Mouse (Mus musculus) intestine, embryonic 14.5 days (tissue): Measurements from ENCODE around the gene Ezr. TPM values are rescaled to one million over a fixed set of nuclear protein-coding genes. Genes with fewer than 3 reads are reported as not detected.

Source experiments
- ATAC-seq: fragments of 200-750 bp; cut with Nextera tagmentation; replicated peaks from 2 replicates; pipeline ENCODE4 v1.8.0; 2017; ENCODE audit warnings: low read depth, moderate number of reproducible peaks, moderate TSS enrichment, moderate library complexity; ENCODE audit not compliant: low FRiP score, low TSS enrichment
- DNase-seq: peaks from one replicate; pipeline ENCODE4 v3.0.0-alpha.2; 2018; ENCODE audit warnings: low spot score
- H3K27ac ChIP-seq: fragments of 300-500 bp; sonication (generic); 2 replicates; pipeline ENCODE4 v1.5.1; 2014; ENCODE audit warnings: low read depth, mild to moderate bottlenecking, control low read depth
- H3K27me3 ChIP-seq: fragments of 300-500 bp; sonication (generic); replicated peaks from 2 replicates; pipeline ENCODE4 v1.6.1; 2014; ENCODE audit warnings: low read length, control low read depth; ENCODE audit not compliant: control insufficient read depth, insufficient read depth
- H3K36me3 ChIP-seq: fragments of 300-500 bp; sonication (generic); 2 replicates; pipeline ENCODE4 v1.6.1; 2014; ENCODE audit warnings: low read length, control low read depth; ENCODE audit not compliant: control insufficient read depth, insufficient read depth
- H3K4me1 ChIP-seq: fragments of 300-500 bp; sonication (generic); replicated peaks from 2 replicates; pipeline ENCODE4 v1.6.1; 2014; ENCODE audit warnings: low read length, control low read depth, mixed read lengths; ENCODE audit not compliant: control insufficient read depth, insufficient read depth
- H3K4me2 ChIP-seq: fragments of 300-500 bp; sonication (generic); 2 replicates; pipeline ENCODE4 v1.6.1; 2014; ENCODE audit warnings: low read length
- H3K4me3 ChIP-seq: fragments of 300-500 bp; sonication (generic); 2 replicates; pipeline ENCODE4 v1.5.1; 2014; ENCODE audit warnings: low read depth, low read length, control low read depth, mixed read lengths
- H3K9ac ChIP-seq: fragments of 300-500 bp; sonication (generic); 2 replicates; pipeline ENCODE4 v1.6.1; 2014; ENCODE audit warnings: mild to moderate bottlenecking, low read length
- H3K9me3 ChIP-seq: fragments of 300-500 bp; sonication (generic); 2 replicates; pipeline ENCODE4 v1.6.1; 2016; ENCODE audit warnings: low read length, control low read depth; ENCODE audit not compliant: control insufficient read depth
- WGBS: fragments of 180-500 bp; shearing (Covaris S2); extraction: QIAGEN DNeasy Blood & Tissue Kit; methylation state at CpG from one replicate; pipeline ENCODE4 v1.1.7; 2014; 5-methylcytosine and 5-hydroxymethylcytosine counted together
- polyA plus RNA-seq: library from polyadenylated mRNA; unstranded; fragments of >200 nt; fragmentation: Nextera tagmentation; extraction: Ambion mirVana; gene quantifications from 2 replicates; pipeline ENCODE4 v1.2.1, GENCODE M21; 2014

Gene Ezr
- polyA plus RNA-seq, 1 experiment from 2014 or later = 176 TPM

DNA sequence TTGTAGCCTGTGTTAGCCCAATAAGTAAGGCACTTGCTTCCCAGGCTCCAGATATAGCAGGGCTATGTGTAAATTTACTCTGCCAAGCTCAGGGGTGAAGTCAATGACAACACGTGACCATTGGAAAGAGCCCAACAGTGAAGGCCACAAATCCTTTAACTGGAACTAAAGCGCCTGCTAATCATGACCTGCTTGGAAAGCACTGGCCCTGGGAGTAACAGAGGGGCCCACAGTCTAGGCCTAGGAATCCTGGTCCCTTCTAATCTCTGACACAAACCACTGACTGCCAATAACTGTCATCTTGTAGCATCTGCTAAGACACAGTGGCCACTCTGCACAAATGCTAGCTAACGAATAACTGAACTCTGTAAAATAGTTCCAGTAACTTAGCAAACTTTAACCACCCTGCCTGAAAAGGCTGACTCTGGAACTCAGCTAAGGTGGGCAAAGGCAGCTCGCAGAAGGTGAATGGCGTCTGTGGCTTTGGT, 14.2 kb downstream of the Ezr start:
- Histone ChIP-seq H3K4me3 (no peak overlapping the region), H3K9ac (no peak overlapping the region), H3K9me3 (no peaks in the 10 kb centered on the region), H3K27ac (no peak overlapping the region), H3K27me3 (no peaks in the 10 kb centered on the region), H3K4me2 (no peak overlapping the region), H3K36me3 (no peaks in the 10 kb centered on the region), H3K4me1 (peaks cover 15% of the 10 kb centered on the region)
- WGBS = 75% methylated on average over 5 of the region's 5 CpGs
- no peak for DNase-seq
- no peak for ATAC-seq

DNA sequence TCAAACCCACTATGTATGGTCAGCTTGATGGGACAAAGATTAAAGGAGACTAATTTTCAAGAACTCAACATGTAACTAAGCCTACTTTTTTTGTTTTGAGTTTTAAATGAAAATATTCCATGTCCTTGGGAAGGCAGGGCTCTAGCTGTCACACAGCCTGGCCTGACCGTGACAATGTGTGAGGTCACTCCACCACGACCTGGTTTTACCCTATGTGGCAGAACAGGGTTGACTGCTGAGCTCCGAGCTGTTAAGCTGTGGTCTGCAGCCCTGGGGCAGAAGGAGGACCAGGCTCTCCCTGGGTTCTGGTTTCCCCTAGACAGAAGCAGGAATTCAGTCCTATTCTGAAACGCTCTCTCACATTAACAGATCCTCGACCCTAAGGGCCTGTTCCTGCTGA, 14.8 kb downstream of the Ezr start:
- H3K27me3 ChIP-seq = no peaks in the 10 kb centered on the region
- no peak overlapping the region for H3K4me3 ChIP-seq
- no peak overlapping the region for H3K9ac ChIP-seq
- no peak overlapping the region for H3K4me2 ChIP-seq
- no peak for DNase-seq
- peaks cover 15% of the 10 kb centered on the region for H3K4me1 ChIP-seq
- no peak overlapping the region for H3K27ac ChIP-seq
- ATAC-seq = no peak
- 48% methylated on average over 5 of the region's 5 CpGs for WGBS
- H3K9me3 ChIP-seq = no peaks in the 10 kb centered on the region
- H3K36me3 ChIP-seq = no peaks in the 10 kb centered on the region

DNA sequence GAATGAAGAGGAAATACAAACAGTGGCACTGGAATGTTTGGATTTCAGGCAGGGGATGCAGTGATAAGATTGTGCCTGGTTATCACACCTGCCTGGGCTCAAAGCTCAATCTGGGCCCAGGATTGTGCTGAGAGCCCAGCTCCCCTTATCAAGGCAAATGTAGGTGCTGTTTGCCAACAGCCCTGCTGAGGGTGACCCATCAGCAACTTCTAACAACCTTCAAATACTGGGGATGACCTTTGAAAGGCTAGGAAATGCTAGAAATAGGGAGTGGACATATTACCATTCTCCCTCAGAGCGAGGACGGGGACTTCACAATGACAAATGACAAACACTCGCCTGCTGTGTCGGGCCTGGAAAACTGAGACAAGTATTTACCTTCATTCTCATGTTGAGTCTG, 15.8 kb downstream of the Ezr start:
- no peaks in the 10 kb centered on the region for H3K27me3 ChIP-seq
- H3K27ac ChIP-seq = peak overlapping the region; percentile 47; the same call in 1 of the 2 replicates
- H3K9me3 ChIP-seq = no peaks in the 10 kb centered on the region
- no peak overlapping the region for H3K4me3 ChIP-seq
- ATAC-seq (no peak), DNase-seq (no peak)
- no peak overlapping the region for H3K4me2 ChIP-seq
- 55% methylated on average over 4 of the region's 4 CpGs for WGBS
- H3K9ac ChIP-seq = no peak overlapping the region
- no peaks in the 10 kb centered on the region for H3K36me3 ChIP-seq
- H3K4me1 ChIP-seq = peaks cover 15% of the 10 kb centered on the region

DNA sequence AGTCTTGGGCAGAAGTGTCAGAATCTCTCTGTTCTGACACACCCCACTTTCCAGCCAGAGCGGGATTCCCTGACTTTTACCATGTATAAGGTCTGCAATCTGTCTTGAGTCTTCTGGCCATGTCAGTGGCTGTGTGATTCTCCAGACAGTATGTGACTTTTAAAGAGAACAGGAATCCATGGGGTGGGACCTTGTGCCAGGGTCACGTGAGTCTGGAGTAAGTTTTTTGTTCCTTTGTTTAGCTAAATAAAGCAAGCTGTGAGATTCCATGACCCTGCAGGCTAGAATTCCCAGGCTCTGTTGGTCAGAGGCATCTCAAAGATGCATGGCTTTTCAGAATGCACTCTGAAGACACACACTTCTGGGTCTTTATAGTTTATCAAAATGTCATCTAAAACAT, 16.7 kb downstream of the Ezr start:
- H3K36me3 ChIP-seq = no peaks in the 10 kb centered on the region
- H3K9ac ChIP-seq = no peak overlapping the region
- no peak overlapping the region; the same call in 1 of the 2 replicates for H3K27ac ChIP-seq
- ATAC-seq (no peak), DNase-seq (no peak)
- no peaks in the 10 kb centered on the region for H3K27me3 ChIP-seq
- 25% methylated on average over 2 of the region's 2 CpGs for WGBS
- H3K9me3 ChIP-seq = no peaks in the 10 kb centered on the region
- peaks cover 15% of the 10 kb centered on the region for H3K4me1 ChIP-seq
- no peak overlapping the region for H3K4me3 ChIP-seq
- no peak overlapping the region for H3K4me2 ChIP-seq

DNA sequence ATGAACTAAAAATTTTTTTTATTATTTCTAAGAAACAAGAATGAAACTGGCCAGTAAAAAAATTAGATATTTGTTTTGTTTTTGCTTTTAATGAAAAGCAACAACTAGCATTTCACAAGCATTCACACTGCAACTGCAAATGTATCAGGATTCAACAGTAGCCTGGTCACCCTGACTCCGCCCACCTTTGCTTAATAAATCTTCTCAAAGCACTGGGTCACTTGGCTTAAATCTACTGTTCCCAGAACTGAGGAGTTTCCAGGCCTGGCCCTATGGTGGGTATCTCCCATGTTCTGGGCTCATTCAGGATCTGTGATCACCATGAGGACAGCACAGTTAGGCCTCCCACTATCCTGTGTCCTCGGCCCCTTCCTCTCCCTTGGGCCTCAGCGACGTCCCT, 17.9 kb downstream of the Ezr start:
- no peak overlapping the region for H3K9ac ChIP-seq
- DNase-seq (no peak), ATAC-seq (no peak)
- no peaks in the 10 kb centered on the region for H3K27me3 ChIP-seq
- H3K36me3 ChIP-seq = no peaks in the 10 kb centered on the region
- H3K4me1 ChIP-seq = peaks cover 19% of the 10 kb centered on the region
- no peaks in the 10 kb centered on the region for H3K9me3 ChIP-seq
- 86% methylated on average over 4 of the region's 4 CpGs for WGBS
- H3K4me2 ChIP-seq = no peak overlapping the region
- no peak overlapping the region for H3K27ac ChIP-seq
- H3K4me3 ChIP-seq = no peak overlapping the region

DNA sequence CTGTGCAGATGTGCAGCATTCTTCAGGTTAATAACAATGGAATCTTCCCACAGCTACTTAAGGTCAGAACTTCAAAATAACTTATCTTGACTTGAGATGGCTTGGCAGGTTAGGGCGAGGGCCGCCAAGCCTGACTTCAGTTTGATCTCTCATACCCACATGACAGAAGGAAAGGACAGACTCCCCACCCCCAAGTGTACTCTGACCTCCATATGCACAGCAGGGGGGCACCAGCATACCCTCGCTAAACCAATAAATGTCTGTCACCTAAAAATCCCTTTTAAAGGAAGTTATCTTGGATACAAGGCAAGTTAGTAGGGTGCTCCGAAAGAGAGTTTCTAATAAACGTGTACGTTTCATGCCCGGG, 18.4 kb downstream of the Ezr start:
- ATAC-seq (no peak), DNase-seq (no peak)
- H3K4me1 ChIP-seq = peaks cover 19% of the 10 kb centered on the region
- H3K4me2 ChIP-seq = no peak overlapping the region
- H3K27ac ChIP-seq = no peak overlapping the region
- 62% methylated on average over 7 of the region's 7 CpGs for WGBS
- no peak overlapping the region for H3K4me3 ChIP-seq
- H3K9ac ChIP-seq = no peak overlapping the region
- no peaks in the 10 kb centered on the region for H3K27me3 ChIP-seq
- no peaks in the 10 kb centered on the region for H3K36me3 ChIP-seq
- no peaks in the 10 kb centered on the region for H3K9me3 ChIP-seq

DNA sequence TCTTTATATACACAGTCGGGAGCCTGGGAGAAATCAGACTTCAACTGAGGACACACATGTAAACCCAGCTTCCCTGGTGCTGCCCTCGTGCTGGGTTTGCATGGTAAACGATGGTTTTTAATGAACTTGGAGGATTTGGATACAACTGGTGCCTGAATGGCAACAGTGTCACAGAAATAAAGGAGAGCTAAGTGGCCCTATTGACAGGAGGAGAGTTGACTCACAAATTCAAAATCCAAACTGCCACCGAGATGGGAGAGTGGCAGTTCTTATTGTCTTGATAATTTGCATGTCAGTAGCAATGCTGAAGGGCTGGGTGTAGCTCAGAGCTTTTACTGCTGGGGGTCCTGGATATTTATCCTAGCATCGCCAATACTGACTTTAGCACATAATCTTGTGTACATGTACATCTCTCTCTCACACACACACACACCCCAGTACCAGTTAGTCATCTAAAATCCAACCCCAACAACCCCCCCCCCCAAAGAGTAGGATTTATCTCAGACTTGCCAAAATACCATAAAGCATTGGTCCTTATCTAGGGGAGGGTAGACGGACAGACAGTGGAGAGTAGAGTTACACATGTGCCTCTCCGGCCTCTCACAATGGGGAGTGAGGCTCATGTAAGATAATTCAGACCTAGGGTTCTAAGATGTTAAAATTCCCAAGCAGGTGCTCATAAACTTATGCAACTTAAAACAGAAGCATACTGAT, 18.9 kb downstream of the Ezr start:
- WGBS = 41% methylated on average over 7 of the region's 7 CpGs
- no peak overlapping the region for H3K9ac ChIP-seq
- ATAC-seq = no peak
- H3K27ac ChIP-seq = no peak overlapping the region
- no peaks in the 10 kb centered on the region for H3K36me3 ChIP-seq
- no peak overlapping the region for H3K4me2 ChIP-seq
- DNase-seq = no peak
- H3K27me3 ChIP-seq = no peaks in the 10 kb centered on the region
- no peak overlapping the region for H3K4me3 ChIP-seq
- no peaks in the 10 kb centered on the region for H3K9me3 ChIP-seq
- H3K4me1 ChIP-seq = peaks cover 19% of the 10 kb centered on the region

- WGBS = 62% methylated on average over 9 of the region's 9 CpGs
- H3K9me3 ChIP-seq = no peaks in the 10 kb centered on the region
- H3K4me1 ChIP-seq = peaks cover 10% of the 10 kb centered on the region; the same call in 1 of the 2 replicates
- no peak for DNase-seq
- no peak overlapping the region for H3K9ac ChIP-seq
- no peak for ATAC-seq
- no peak overlapping the region for H3K4me3 ChIP-seq
- H3K27me3 ChIP-seq = no peaks in the 10 kb centered on the region
- H3K27ac ChIP-seq = no peak overlapping the region
- 0 out of 2 replicates have a peak, but pooled peaks cover 8% of the 10 kb centered on the region for H3K36me3 ChIP-seq
- H3K4me2 ChIP-seq = no peak overlapping the region
Measured at GRCm38 (mm10) chr17:6759717-6760292, 22.8 kb downstream of the Ezr start.

- no peak overlapping the region for H3K27ac ChIP-seq
- H3K4me1 ChIP-seq = 0 out of 2 replicates have a peak, but pooled peaks cover 4% of the 10 kb centered on the region
- no peak for DNase-seq
- no peaks in the 10 kb centered on the region for H3K9me3 ChIP-seq
- H3K4me2 ChIP-seq = no peak overlapping the region
- ATAC-seq = no peak
- H3K36me3 ChIP-seq = 0 out of 2 replicates have a peak, but pooled peaks cover 8% of the 10 kb centered on the region
- H3K27me3 ChIP-seq = no peaks in the 10 kb centered on the region
- H3K4me3 ChIP-seq = no peak overlapping the region
- no peak overlapping the region for H3K9ac ChIP-seq
- WGBS = 82% methylated on average over 8 of the region's 8 CpGs
Measured at GRCm38 (mm10) chr17:6758845-6759244, 23.7 kb downstream of the Ezr start.
